In the genomic region with DNA sequence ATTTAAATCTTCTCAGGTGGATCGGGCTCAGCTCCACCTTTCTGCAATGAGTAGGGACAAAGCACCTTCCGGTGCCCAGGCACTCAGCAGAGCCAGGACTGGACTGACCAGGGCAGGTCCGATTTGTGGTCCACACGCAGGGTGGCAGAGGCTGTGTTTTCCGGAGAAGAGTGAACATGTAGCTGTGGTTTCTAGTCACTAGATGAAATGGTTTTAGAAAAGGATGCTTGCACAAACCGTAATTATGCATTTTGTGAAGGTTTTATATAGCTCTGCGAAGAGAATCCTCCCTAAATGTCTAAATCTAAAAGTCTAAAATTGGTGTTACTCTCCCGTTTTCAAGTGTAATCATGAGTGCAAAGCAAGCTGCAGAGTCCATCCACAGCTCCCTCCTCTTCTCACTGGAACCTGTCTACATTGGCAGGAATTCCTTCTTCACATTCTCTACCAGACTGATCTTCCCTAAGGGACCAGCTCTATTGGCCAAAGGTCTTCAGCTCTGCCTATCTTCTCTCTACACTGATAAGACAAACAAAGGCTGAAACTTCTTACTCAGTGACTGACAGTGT, we compare ENCODE assay signal across 12 mouse cellular contexts.
"Had no signal": no experiment of that assay in that cellular context is flagged by ENCODE, and none has a peak within 500 bp of the region (broad histone marks: within the 10 kb centered on the region; RNA-seq: fewer than 3 reads in every experiment).

No protein-coding gene starts in this region.

- H3K27ac ChIP-seq: limb, embryonic 10.5 days; liver, embryonic 15.5 days; midbrain, embryonic 10.5 days; midbrain, embryonic 15.5 days had no signal

- H3K4me3 ChIP-seq: limb, embryonic 10.5 days; liver, embryonic 15.5 days; midbrain, embryonic 10.5 days; midbrain, embryonic 15.5 days had no signal

- H3K4me2 ChIP-seq: liver, embryonic 11.5 days; liver, embryonic 15.5 days; midbrain, embryonic 15.5 days had no signal

- H3K9me3 ChIP-seq: limb, embryonic 10.5 days; liver, embryonic 15.5 days; midbrain, embryonic 10.5 days; midbrain, embryonic 15.5 days had no signal

- H3K9ac ChIP-seq: liver, embryonic 15.5 days; midbrain, embryonic 15.5 days had no signal

- H3K4me1 ChIP-seq: limb, embryonic 10.5 days; liver, embryonic 15.5 days; midbrain, embryonic 10.5 days; midbrain, embryonic 15.5 days had no signal

- DNase-seq: kidney, adult 2 months; kidney, postnatal 25 days; lung, adult 2 months; lung, postnatal 36 days; thymus, adult 18-20 months; thymus, postnatal 25 days had no signal

- H3K27me3 ChIP-seq: liver, embryonic 15.5 days; midbrain, embryonic 15.5 days had no signal

- H3K36me3 ChIP-seq: limb, embryonic 10.5 days; liver, embryonic 15.5 days; midbrain, embryonic 10.5 days; midbrain, embryonic 15.5 days had no signal

- ATAC-seq: lung, postnatal 0 days; midbrain, embryonic 15.5 days had no signal
